Mouse (Mus musculus): Measurements from ENCODE around the gene Sh3kbp1. TPM values are rescaled to one million over a fixed set of nuclear protein-coding genes. Genes with fewer than 3 reads are reported as not detected.

Gene Sh3kbp1
- polyA plus RNA-seq, 2 experiments = 26.7 to 49.8 TPM

GRCm38 (mm10) chrX:159677585-159678319 lies 50.7 kb downstream of the Sh3kbp1 start:
- ATAC-seq (ENCODE audit: low FRiP score, low read depth) (no peak), DNase-seq (ENCODE audit: low spot score) (no peak)
- no peak for TF ChIP-seq POLR2A (IDR thresholded peaks at IDR 0.05; ENCODE audit: borderline replicate concordance, extremely low read depth, insufficient read depth, insufficient read length)
- Histone ChIP-seq H3K4me2 (replicated peaks; ENCODE audit: low read depth, low read length, severe bottlenecking) (no peak overlapping the region), H3K27ac (replicated peaks; ENCODE audit: low read depth, low read length) (no peak overlapping the region), H3K9me3 (ENCODE audit: control insufficient read depth, low read length) (no peaks in the 10 kb centered on the region), H3K36me3 (ENCODE audit: control insufficient read depth, insufficient read depth, low read length) (no peaks in the 10 kb centered on the region), H3K4me3 (replicated peaks; ENCODE audit: low read length) (no peak overlapping the region), H3K4me1 (ENCODE audit: control insufficient read depth, insufficient read depth, low read length) (no peaks in the 10 kb centered on the region), H3K9ac (ENCODE audit: low read depth, low read length, severe bottlenecking) (no peak overlapping the region), H3K27me3 (ENCODE audit: control insufficient read depth, insufficient read depth, low read length) (no peaks in the 10 kb centered on the region)
- WGBS = 68% methylated on average over 4 of the region's 4 CpGs

- no peaks in the 10 kb centered on the region for H3K9me3 ChIP-seq (ENCODE audit: control insufficient read depth, low read length)
- H3K27ac ChIP-seq (replicated peaks; ENCODE audit: low read depth, low read length) = no peak overlapping the region
- ATAC-seq (ENCODE audit: low FRiP score, low read depth) (no peak), DNase-seq (ENCODE audit: low spot score) (no peak)
- no peaks in the 10 kb centered on the region for H3K4me1 ChIP-seq (ENCODE audit: control insufficient read depth, insufficient read depth, low read length)
- no peaks in the 10 kb centered on the region for H3K36me3 ChIP-seq (ENCODE audit: control insufficient read depth, insufficient read depth, low read length)
- 55% methylated on average over 5 of the region's 5 CpGs for WGBS
- H3K27me3 ChIP-seq (ENCODE audit: control insufficient read depth, insufficient read depth, low read length) = no peaks in the 10 kb centered on the region
- H3K4me3 ChIP-seq (replicated peaks; ENCODE audit: low read length) = no peak overlapping the region
- no peak for TF ChIP-seq POLR2A (IDR thresholded peaks at IDR 0.05; ENCODE audit: borderline replicate concordance, extremely low read depth, insufficient read depth, insufficient read length)
- H3K4me2 ChIP-seq (replicated peaks; ENCODE audit: low read depth, low read length, severe bottlenecking) = no peak overlapping the region
- no peak overlapping the region for H3K9ac ChIP-seq (ENCODE audit: low read depth, low read length, severe bottlenecking)
Measured at GRCm38 (mm10) chrX:159678320-159678835, 51.3 kb downstream of the Sh3kbp1 start.

- no peak for TF ChIP-seq POLR2A (IDR thresholded peaks at IDR 0.05; ENCODE audit: borderline replicate concordance, extremely low read depth, insufficient read depth, insufficient read length)
- Histone ChIP-seq H3K4me2 (replicated peaks; ENCODE audit: low read depth, low read length, severe bottlenecking) (no peak overlapping the region), H3K27me3 (ENCODE audit: control insufficient read depth, insufficient read depth, low read length) (no peaks in the 10 kb centered on the region), H3K27ac (replicated peaks; ENCODE audit: low read depth, low read length) (no peak overlapping the region), H3K36me3 (ENCODE audit: control insufficient read depth, insufficient read depth, low read length) (no peaks in the 10 kb centered on the region), H3K9me3 (ENCODE audit: control insufficient read depth, low read length) (no peaks in the 10 kb centered on the region), H3K9ac (ENCODE audit: low read depth, low read length, severe bottlenecking) (no peak overlapping the region), H3K4me3 (replicated peaks; ENCODE audit: low read length) (no peak overlapping the region), H3K4me1 (ENCODE audit: control insufficient read depth, insufficient read depth, low read length) (no peaks in the 10 kb centered on the region)
- DNase-seq (ENCODE audit: low spot score) = no peak
- no peak for ATAC-seq (ENCODE audit: low FRiP score, low read depth)
- WGBS = 79% methylated on average over 1 of the region's 1 CpGs
Measured at GRCm38 (mm10) chrX:159685521-159685920, 58.4 kb downstream of the Sh3kbp1 start.

- H3K36me3 ChIP-seq (ENCODE audit: control insufficient read depth, insufficient read depth, low read length) = no peaks in the 10 kb centered on the region
- 86% methylated on average over 4 of the region's 4 CpGs for WGBS
- no peak overlapping the region for H3K9ac ChIP-seq (ENCODE audit: low read depth, low read length, severe bottlenecking)
- no peaks in the 10 kb centered on the region for H3K27me3 ChIP-seq (ENCODE audit: control insufficient read depth, insufficient read depth, low read length)
- H3K27ac ChIP-seq (replicated peaks; ENCODE audit: low read depth, low read length) = no peak overlapping the region
- H3K4me2 ChIP-seq (replicated peaks; ENCODE audit: low read depth, low read length, severe bottlenecking) = no peak overlapping the region
- no peaks in the 10 kb centered on the region for H3K4me1 ChIP-seq (ENCODE audit: control insufficient read depth, insufficient read depth, low read length)
- H3K9me3 ChIP-seq (ENCODE audit: control insufficient read depth, low read length) = no peaks in the 10 kb centered on the region
- DNase-seq (ENCODE audit: low spot score) (no peak), ATAC-seq (ENCODE audit: low FRiP score, low read depth) (no peak)
- no peak overlapping the region for H3K4me3 ChIP-seq (replicated peaks; ENCODE audit: low read length)
- no peak for TF ChIP-seq POLR2A (IDR thresholded peaks at IDR 0.05; ENCODE audit: borderline replicate concordance, extremely low read depth, insufficient read depth, insufficient read length)
Measured at GRCm38 (mm10) chrX:159686850-159687249, 59.8 kb downstream of the Sh3kbp1 start.

GRCm38 (mm10) chrX:159688698-159689097 lies 61.6 kb downstream of the Sh3kbp1 start:
- Histone ChIP-seq H3K9me3 (ENCODE audit: control insufficient read depth, low read length) (no peaks in the 10 kb centered on the region), H3K4me2 (replicated peaks; ENCODE audit: low read depth, low read length, severe bottlenecking) (no peak overlapping the region), H3K27ac (replicated peaks; ENCODE audit: low read depth, low read length) (no peak overlapping the region), H3K27me3 (ENCODE audit: control insufficient read depth, insufficient read depth, low read length) (no peaks in the 10 kb centered on the region), H3K4me3 (replicated peaks; ENCODE audit: low read length) (no peak overlapping the region), H3K4me1 (ENCODE audit: control insufficient read depth, insufficient read depth, low read length) (no peaks in the 10 kb centered on the region), H3K36me3 (ENCODE audit: control insufficient read depth, insufficient read depth, low read length) (no peaks in the 10 kb centered on the region), H3K9ac (ENCODE audit: low read depth, low read length, severe bottlenecking) (no peak overlapping the region)
- no peak for ATAC-seq (ENCODE audit: low FRiP score, low read depth)
- TF ChIP-seq POLR2A (IDR thresholded peaks at IDR 0.05; ENCODE audit: borderline replicate concordance, extremely low read depth, insufficient read depth, insufficient read length) = no peak
- 78% methylated on average over 5 of the region's 5 CpGs for WGBS
- no peak for DNase-seq (ENCODE audit: low spot score)
